Mouse (Mus musculus): ENCODE data around the gene Asic3.

The Asic3 gene

DNA sequence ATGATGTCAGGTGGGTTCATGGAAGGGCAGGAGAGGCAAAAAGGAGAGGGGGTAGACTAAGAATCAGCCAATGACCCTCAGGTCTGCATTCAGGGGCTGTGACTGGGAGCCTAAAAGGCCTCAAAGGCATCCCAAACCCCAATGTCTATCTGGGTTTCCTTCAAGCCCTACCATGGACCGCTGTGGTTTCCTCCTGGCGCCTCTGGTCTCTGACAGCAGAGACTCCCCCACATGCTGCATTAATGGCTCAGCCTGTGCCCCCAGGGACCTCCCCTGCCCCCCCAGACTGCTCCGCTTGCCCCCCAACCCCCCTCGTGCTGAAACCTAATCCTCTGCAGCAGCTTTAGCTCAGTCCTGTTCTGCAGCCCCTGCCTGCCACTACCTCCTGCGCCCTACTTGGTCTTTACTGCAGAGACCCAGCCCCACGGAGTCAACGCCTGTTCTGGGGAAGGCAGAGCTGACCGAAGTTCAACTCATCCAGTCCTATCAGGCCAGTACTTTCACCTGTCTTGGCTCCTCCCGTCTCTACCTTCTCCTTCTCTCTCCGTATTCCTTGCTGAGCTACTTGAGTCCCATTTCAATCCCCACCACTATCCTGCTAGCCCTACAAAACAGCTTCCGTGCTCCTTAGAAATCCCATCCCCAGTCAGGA lies at the start of gene Asic3:
Asic3 (plus strand) TSS at position 351 of the 652 bp plus-strand sequence.
- DNase-seq (ENCODE audit: low read depth, low spot score): no peak

DNA sequence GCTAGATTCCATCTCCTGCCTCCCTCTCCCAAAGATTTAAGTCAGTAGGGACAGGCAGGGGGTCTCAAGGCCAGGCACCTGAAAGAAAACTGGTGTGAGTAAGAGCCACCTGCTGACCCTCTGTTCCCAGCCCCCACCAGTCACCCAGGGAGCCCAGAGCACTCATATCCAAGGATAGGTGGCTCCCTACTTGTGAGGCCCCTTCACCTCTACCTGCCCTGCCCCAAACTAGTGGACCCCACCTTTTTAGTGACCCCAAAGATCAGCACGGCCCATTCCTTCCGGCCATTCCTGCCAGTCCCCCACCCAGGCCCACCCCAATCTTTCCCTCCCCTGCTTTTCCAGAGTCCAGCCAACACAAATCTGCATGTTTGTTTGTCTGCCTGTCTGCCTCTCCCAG lies 49.7 kb upstream of the Asic3 start:
- DNase-seq (ENCODE audit: low read depth, low spot score): no peak

- no peak for DNase-seq (ENCODE audit: low read depth, low spot score)
Measured at GRCm38 (mm10) chr5:24364061-24364460, 49.1 kb upstream of the Asic3 start.

DNA sequence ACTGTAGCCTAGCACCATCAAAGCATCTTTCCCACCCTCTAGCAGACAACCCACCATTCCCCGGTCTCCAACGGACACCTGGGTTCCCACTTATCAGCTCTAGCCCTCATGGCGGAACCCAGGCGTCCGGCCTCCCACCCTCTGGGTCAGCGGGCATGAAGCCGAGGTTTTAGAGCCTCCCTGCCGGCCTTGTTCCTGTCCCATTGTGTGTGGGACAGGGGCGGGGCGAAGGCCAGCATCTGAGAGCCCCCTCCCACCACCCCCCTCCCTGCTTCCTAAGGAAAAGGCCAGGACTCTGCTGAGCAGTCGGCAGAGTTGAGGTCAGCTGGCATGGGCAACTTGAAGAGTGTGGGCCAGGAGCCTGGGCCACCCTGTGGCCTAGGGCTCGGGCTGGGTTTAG lies 48.7 kb upstream of the Asic3 start, which contains the start of gene Nos3:
Nos3 (plus strand) TSS at position 303 of the 400 bp plus-strand sequence.
- no peak for DNase-seq (ENCODE audit: low read depth, low spot score)

DNA sequence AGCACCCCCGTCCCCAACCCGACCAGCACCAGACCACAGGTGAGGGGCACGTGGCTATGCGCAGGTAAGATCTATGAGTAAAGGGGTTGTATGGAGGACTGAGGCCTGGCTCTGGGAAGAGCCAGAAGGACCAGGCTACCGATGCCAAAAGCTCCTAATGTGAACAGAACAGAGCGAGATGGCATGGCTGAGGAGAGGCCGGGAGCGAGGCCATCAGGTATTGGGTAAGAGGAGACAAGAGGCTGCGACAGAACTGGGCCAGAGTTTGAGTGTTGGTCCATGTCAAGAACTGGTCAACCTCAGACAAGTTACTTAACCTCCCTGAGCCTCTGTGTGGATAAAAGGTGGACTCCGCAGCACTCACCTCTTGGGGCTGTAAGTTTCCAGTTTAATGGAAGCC lies 48.2 kb upstream of the Asic3 start:
- DNase-seq (ENCODE audit: low read depth, low spot score): no peak

- no peak for DNase-seq (ENCODE audit: low read depth, low spot score)
Measured at GRCm38 (mm10) chr5:24365528-24365927, 47.7 kb upstream of the Asic3 start.

- DNase-seq (ENCODE audit: low read depth, low spot score): no peak
Measured at GRCm38 (mm10) chr5:24366426-24366825, 46.8 kb upstream of the Asic3 start.

GRCm38 (mm10) chr5:24369767-24370166 lies 43.4 kb upstream of the Asic3 start:
- no peak for DNase-seq (ENCODE audit: low read depth, low spot score)

- no peak for DNase-seq (ENCODE audit: low read depth, low spot score)
Measured at GRCm38 (mm10) chr5:24373807-24374206, 39.4 kb upstream of the Asic3 start.

DNA sequence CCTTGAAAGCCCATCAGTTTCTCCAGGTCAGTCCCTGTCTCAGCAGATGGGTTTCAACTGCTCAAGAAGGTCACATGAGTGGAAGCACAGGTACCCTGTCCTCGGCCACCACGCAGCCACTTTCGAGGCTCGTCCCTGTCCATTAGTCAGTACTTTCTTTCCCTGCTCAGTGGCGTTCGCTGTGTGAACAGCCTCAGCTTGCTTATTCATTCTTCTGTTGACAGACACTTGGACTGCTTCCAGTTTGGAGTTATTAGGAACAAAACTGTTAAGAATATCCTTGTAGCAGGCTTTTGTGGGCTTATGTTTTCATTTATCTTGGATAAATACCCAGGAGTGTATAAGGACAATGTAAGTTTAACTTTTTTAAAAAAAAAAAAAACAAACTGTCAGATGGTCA lies 39.0 kb upstream of the Asic3 start:
- no peak for DNase-seq (ENCODE audit: low read depth, low spot score)

GRCm38 (mm10) chr5:24374666-24375328 lies 38.4 kb upstream of the Asic3 start:
- no peak for DNase-seq (ENCODE audit: low read depth, low spot score)

DNA sequence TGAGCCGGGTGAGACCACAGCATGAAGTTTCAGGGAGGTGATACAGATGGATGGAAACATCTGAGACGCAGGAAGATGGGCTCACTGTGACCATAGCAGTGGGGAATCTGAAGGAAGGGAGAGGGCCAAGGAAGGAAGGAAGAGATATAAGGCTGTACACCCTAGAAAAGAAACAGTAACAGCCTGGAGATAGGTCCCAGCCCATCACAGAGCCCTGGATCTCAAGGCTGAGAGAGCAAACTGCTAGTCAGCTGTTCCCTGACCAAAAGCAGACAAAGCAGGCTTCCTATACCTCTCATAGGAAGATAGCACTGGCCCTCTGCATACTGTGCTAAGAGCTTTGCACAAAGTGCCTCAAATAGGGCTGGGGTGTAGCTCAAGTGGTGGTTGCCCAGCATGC lies 34.5 kb upstream of the Asic3 start:
- no peak for DNase-seq (ENCODE audit: low read depth, low spot score)

- no peak for DNase-seq (ENCODE audit: low read depth, low spot score)
Measured at GRCm38 (mm10) chr5:24379501-24379900, 33.7 kb upstream of the Asic3 start.

- no peak for DNase-seq (ENCODE audit: low read depth, low spot score)
Measured at GRCm38 (mm10) chr5:24380499-24380898, 32.7 kb upstream of the Asic3 start.

GRCm38 (mm10) chr5:24381486-24381885 lies 31.7 kb upstream of the Asic3 start:
- no peak for DNase-seq (ENCODE audit: low read depth, low spot score)

GRCm38 (mm10) chr5:24381988-24382387 lies 31.2 kb upstream of the Asic3 start:
- DNase-seq (ENCODE audit: low read depth, low spot score): no peak

DNA sequence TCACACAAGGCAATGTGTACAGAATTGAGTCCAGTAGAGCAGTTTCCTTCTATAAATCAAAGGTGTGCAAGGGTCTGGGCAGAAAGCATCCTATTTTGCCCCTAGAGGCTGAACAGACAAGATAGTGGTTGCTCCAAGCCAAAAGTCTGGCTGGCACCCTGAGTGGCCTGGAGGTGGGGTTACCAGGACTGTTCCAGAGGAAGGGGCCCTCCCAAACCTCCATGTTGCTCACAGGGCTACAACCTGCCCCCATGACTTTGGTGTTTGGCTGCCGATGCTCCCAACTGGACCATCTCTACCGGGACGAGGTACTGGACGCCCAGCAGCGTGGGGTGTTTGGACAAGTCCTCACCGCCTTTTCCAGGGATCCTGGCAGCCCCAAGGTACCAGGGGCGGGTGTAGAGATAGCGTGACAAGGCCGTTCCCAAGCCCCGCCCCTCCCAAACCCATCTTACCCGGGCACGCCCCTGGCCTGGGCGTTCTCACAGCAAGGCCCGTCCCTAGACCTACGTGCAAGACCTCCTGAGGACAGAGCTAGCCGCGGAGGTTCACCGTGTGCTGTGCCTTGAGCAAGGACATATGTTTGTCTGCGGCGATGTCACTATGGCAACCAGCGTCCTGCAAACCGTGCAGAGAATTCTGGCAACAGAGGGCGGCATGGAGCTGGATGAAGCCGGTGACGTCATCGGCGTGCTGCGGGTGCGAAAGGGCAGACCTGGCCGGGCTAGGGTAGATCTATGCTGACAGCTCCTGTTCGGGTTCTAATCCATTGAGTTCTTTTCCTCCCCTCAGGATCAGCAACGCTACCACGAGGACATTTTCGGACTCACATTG lies 29.9 kb upstream of the Asic3 start:
- DNase-seq (ENCODE audit: low read depth, low spot score): peak; percentile 93

DNA sequence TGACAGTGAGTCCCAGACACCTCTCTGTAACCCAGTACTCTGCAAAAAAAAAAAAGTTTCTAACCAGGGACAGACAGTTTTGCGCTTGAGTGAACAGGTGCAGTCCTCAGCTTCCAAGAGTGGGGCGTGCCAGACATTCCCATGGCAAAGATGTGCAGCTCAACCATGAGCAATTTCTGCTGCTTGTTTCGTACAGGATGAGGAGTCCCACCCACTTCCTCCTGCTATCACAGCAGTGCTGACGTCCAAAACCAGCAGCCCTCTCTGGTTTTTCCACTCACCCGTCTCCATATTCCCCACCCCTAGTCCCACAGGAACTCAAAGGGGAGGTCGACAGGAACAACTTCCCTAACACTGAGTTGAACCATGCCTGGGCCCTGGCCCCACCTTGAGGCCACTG lies 28.8 kb upstream of the Asic3 start:
- peak; percentile 79 for DNase-seq (ENCODE audit: low read depth, low spot score)

- DNase-seq (ENCODE audit: low read depth, low spot score): no peak
Measured at GRCm38 (mm10) chr5:24385374-24385773, 27.8 kb upstream of the Asic3 start.

DNA sequence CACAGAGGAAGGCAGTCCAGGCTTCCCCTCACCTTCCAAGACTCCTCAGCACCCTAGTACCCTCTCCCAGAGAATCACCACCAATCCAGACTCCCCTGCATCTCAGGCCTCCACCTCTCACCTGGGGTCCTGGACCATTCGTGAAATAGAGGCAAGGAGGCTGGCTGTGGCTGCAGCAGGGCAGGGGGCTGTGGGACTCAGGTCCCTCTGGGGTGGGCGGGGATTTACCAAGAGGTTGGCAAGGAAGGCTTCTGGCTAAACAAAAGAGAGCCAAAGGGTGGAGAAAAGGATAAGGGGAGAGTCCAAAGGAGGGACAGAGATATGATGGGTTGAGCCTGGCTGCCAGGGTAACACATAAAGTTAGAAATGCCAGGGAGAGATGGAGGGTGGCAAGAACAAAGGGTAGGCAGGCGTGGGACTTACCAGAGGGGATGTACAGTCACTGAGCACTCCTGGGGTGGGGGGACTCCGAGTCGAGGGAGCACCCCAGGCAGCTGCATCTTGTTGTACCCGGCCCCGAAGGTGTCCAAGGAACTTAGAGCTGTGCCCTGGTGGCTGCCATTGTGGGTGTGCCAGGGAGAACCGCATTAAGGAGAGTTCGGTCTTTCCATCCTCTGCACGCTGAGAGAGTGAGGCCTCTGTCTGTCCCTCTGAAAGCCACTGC lies 27.2 kb upstream of the Asic3 start:
- DNase-seq (ENCODE audit: low read depth, low spot score): no peak

- DNase-seq (ENCODE audit: low read depth, low spot score): peak; percentile 72
Measured at GRCm38 (mm10) chr5:24387264-24388241, 25.6 kb upstream of the Asic3 start.
